Mouse (Mus musculus): ENCODE measurements around the gene Ugt1a5. TPM values are rescaled to one million over a fixed set of nuclear protein-coding genes. Genes with fewer than 3 reads are reported as not detected.

The Ugt1a5 gene
- total and polyA plus RNA-seq, 2 experiments from 2014 or later = not detected

DNA sequence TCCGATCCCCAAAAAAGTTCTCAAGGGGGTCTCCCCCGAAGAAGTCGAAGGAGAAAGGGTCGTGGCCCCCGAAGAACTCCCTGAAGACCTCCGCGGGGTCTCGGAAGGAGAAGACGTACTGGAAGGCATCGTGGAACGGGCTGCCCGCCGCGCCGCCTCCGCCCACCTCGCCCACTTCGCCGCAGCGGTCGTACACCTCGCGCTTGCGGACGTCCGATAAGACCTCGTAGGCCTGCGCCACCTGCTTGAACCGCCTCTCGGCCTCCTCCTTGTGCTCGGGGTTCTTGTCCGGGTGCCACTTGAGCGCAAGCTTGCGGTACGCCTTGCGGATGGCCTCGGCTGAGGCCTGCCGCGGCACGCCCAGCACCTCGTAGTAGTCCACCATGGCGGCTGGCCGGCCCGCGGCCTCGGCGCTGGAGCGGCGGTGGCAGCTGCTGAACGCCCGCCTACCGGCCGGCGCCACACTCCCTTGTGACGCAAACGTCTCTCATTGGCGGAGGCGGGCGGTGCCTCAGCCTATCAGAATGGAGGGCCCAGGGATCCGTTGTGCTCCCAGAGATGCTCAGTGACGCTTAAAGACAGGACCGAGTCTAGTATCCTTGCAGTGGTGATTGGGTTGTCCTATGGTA lies 39.6 kb downstream of the Ugt1a5 start, which contains the start of gene Dnajb3:
TSS of gene Dnajb3 (minus strand) at position 489 of the 629 bp plus-strand sequence.
- Histone ChIP-seq H3K4me1 (ENCODE audit: insufficient read depth, low read length) (no peaks in the 10 kb centered on the region), H3K9me3 (ENCODE audit: low read length) (0 out of 2 replicates have a peak, but pooled peaks cover 3% of the 10 kb centered on the region), H3K27ac (ENCODE audit: low read depth, low read length) (peak within 1 kb of the TSS; percentile 19; the same call in 1 of the 2 replicates), H3K9ac (replicated peaks; ENCODE audit: low read length, poor library complexity, severe bottlenecking) (peak within 1 kb of the TSS; percentile 61), H3K27me3 (ENCODE audit: insufficient read depth, low read length) (no peaks in the 10 kb centered on the region), H3K4me3 (ENCODE audit: low read depth, low read length) (peak within 1 kb of the TSS; percentile 38), H3K4me2 (ENCODE audit: low read depth, low read length, poor library complexity, severe bottlenecking) (peak within 1 kb of the TSS; percentile 82), H3K36me3 (ENCODE audit: insufficient read depth, low read length) (no peaks in the 10 kb centered on the region)
- no peak; the same call in 1 of the 2 replicates for TF ChIP-seq CTCF (IDR thresholded peaks at IDR 0.05)
- WGBS = 9% methylated on average over 62 of the region's 62 CpGs
- DNase-seq (ENCODE audit: low spot score) (peak; percentile 93), ATAC-seq (ENCODE audit: low FRiP score) (peak; percentile 100)

GRCm38 (mm10) chr1:88206843-88207479 lies 41.1 kb downstream of the Ugt1a5 start:
- Histone ChIP-seq H3K4me2 (ENCODE audit: low read depth, low read length, poor library complexity, severe bottlenecking) (no peak overlapping the region), H3K4me1 (ENCODE audit: insufficient read depth, low read length) (no peaks in the 10 kb centered on the region), H3K27me3 (ENCODE audit: insufficient read depth, low read length) (no peaks in the 10 kb centered on the region), H3K9me3 (ENCODE audit: low read length) (peaks cover 11% of the 10 kb centered on the region), H3K4me3 (ENCODE audit: low read depth, low read length) (no peak overlapping the region), H3K27ac (ENCODE audit: low read depth, low read length) (no peak overlapping the region), H3K36me3 (ENCODE audit: insufficient read depth, low read length) (no peaks in the 10 kb centered on the region), H3K9ac (replicated peaks; ENCODE audit: low read length, poor library complexity, severe bottlenecking) (no peak overlapping the region)
- no peak for TF ChIP-seq CTCF (IDR thresholded peaks at IDR 0.05)
- ATAC-seq (ENCODE audit: low FRiP score) = no peak
- no peak for DNase-seq (ENCODE audit: low spot score)
- 85% methylated on average over 2 of the region's 2 CpGs for WGBS

DNA sequence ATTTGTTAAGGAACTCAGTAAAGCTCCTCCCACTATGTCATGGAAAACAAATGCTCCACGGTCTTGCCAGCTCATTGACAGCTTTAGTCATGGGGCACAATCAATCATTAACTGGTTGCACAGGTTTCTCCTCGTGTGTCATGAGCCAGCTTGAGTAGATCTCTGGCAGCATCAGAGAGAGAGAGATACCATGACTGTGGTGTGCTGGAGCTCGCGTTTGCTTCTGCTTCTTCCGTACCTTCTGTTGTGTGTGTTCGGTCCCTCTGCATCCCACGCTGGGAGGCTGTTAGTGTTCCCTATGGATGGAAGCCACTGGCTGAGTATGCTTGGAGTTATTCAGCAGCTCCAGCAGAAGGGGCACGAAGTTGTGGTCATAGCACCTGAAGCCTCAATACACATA lies 46.0 kb downstream of the Ugt1a5 start, which contains the start of gene Ugt1a1:
TSS of gene Ugt1a1 (plus strand) at position 148 of the 400 bp plus-strand sequence.
- Histone ChIP-seq H3K4me2 (ENCODE audit: low read depth, low read length, poor library complexity, severe bottlenecking) (no peak within 1 kb of the TSS), H3K27me3 (ENCODE audit: insufficient read depth, low read length) (no peaks in the 10 kb centered on the region), H3K9ac (replicated peaks; ENCODE audit: low read length, poor library complexity, severe bottlenecking) (no peak within 1 kb of the TSS), H3K4me3 (ENCODE audit: low read depth, low read length) (no peak within 1 kb of the TSS), H3K4me1 (ENCODE audit: insufficient read depth, low read length) (no peaks in the 10 kb centered on the region), H3K36me3 (ENCODE audit: insufficient read depth, low read length) (no peaks in the 10 kb centered on the region), H3K9me3 (ENCODE audit: low read length) (peaks cover 51% of the 10 kb centered on the region), H3K27ac (ENCODE audit: low read depth, low read length) (no peak within 1 kb of the TSS)
- ATAC-seq (ENCODE audit: low FRiP score) = 0 out of 2 replicates have a peak, but pooled peaks have one; percentile 8
- peak; percentile 8 for DNase-seq (ENCODE audit: low spot score)
- WGBS = 69% methylated on average over 8 of the region's 8 CpGs
- TF ChIP-seq CTCF (IDR thresholded peaks at IDR 0.05) = no peak

DNA sequence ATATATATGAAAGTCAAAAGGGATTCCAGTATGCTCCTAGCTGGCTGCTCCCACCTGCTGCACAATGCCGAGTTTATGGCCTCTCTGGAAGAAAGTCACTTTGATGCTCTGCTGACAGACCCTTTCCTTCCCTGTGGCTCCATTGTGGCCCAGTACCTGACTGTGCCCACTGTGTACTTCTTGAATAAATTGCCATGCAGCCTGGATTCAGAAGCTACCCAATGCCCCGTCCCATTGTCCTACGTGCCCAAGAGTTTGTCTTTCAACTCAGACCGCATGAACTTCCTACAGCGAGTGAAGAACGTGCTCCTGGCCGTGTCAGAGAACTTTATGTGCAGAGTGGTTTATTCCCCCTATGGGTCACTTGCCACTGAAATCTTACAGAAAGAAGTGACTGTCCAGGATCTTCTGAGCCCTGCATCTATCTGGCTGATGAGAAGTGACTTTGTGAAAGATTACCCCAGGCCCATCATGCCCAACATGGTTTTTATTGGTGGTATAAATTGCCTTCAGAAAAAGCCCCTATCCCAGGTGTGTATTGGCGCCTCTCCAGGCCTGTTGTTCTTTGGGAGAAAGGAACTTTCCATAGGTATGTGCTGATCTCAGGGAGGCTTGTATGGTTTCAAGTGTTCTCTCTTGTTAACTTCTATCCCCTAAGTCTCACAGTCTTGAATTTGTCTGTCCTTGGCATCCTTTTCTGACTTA lies 46.7 kb downstream of the Ugt1a5 start:
- H3K9ac ChIP-seq (replicated peaks; ENCODE audit: low read length, poor library complexity, severe bottlenecking) = no peak overlapping the region
- DNase-seq (ENCODE audit: low spot score) = no peak
- H3K4me3 ChIP-seq (ENCODE audit: low read depth, low read length) = no peak overlapping the region
- 60% methylated on average over 8 of the region's 8 CpGs for WGBS
- no peak overlapping the region for H3K27ac ChIP-seq (ENCODE audit: low read depth, low read length)
- H3K9me3 ChIP-seq (ENCODE audit: low read length) = peaks cover 51% of the 10 kb centered on the region
- no peaks in the 10 kb centered on the region for H3K27me3 ChIP-seq (ENCODE audit: insufficient read depth, low read length)
- no peak for TF ChIP-seq CTCF (IDR thresholded peaks at IDR 0.05)
- H3K36me3 ChIP-seq (ENCODE audit: insufficient read depth, low read length) = no peaks in the 10 kb centered on the region
- H3K4me1 ChIP-seq (ENCODE audit: insufficient read depth, low read length) = no peaks in the 10 kb centered on the region
- no peak overlapping the region for H3K4me2 ChIP-seq (ENCODE audit: low read depth, low read length, poor library complexity, severe bottlenecking)
- peak; percentile 18; the same call in 1 of the 2 replicates for ATAC-seq (ENCODE audit: low FRiP score)

GRCm38 (mm10) chr1:88213061-88213460 lies 47.2 kb downstream of the Ugt1a5 start:
- DNase-seq (ENCODE audit: low spot score) (peak; percentile 2), ATAC-seq (ENCODE audit: low FRiP score) (no peak)
- Histone ChIP-seq H3K4me2 (ENCODE audit: low read depth, low read length, poor library complexity, severe bottlenecking) (no peak overlapping the region), H3K36me3 (ENCODE audit: insufficient read depth, low read length) (no peaks in the 10 kb centered on the region), H3K4me1 (ENCODE audit: insufficient read depth, low read length) (no peaks in the 10 kb centered on the region), H3K4me3 (ENCODE audit: low read depth, low read length) (no peak overlapping the region), H3K9ac (replicated peaks; ENCODE audit: low read length, poor library complexity, severe bottlenecking) (no peak overlapping the region), H3K27me3 (ENCODE audit: insufficient read depth, low read length) (no peaks in the 10 kb centered on the region), H3K27ac (ENCODE audit: low read depth, low read length) (no peak overlapping the region), H3K9me3 (ENCODE audit: low read length) (peaks cover 51% of the 10 kb centered on the region)
- no peak for TF ChIP-seq CTCF (IDR thresholded peaks at IDR 0.05)
- 78% methylated on average over 1 of the region's 1 CpGs for WGBS

All from midbrain, postnatal 0 days (tissue).